Mouse (Mus musculus) hindbrain, embryonic 13.5 days (tissue): ENCODE data around the gene Gm42669. TPM values are rescaled to one million over a fixed set of nuclear protein-coding genes. Genes with fewer than 3 reads are reported as not detected.

Experiments
- ATAC-seq: fragments of 200-750 bp; cut with Nextera tagmentation; 2 replicates; pipeline ENCODE4 v1.8.0; 2017; ENCODE audit warnings: moderate TSS enrichment; ENCODE audit not compliant: low FRiP score
- H3K27ac ChIP-seq: fragments of 300-500 bp; sonication (generic); 2 replicates; pipeline ENCODE4 v1.5.1; 2015; ENCODE audit warnings: inconsistent platforms, mild to moderate bottlenecking, moderate library complexity
- H3K27me3 ChIP-seq: fragments of 300-500 bp; sonication (generic); 2 replicates; pipeline ENCODE4 v1.6.1; 2015; ENCODE audit warnings: mild to moderate bottlenecking, inconsistent platforms
- H3K36me3 ChIP-seq: fragments of 300-500 bp; sonication (generic); 2 replicates; pipeline ENCODE4 v1.6.1; 2015; ENCODE audit warnings: mild to moderate bottlenecking, inconsistent platforms
- H3K4me1 ChIP-seq: fragments of 300-500 bp; sonication (generic); replicated peaks from 2 replicates; pipeline ENCODE4 v1.6.1; 2015; ENCODE audit warnings: inconsistent platforms
- H3K4me2 ChIP-seq: fragments of 300-500 bp; sonication (generic); 2 replicates; pipeline ENCODE4 v1.6.1; 2015; ENCODE audit warnings: inconsistent platforms, mild to moderate bottlenecking, moderate library complexity
- H3K4me3 ChIP-seq: fragments of 300-500 bp; sonication (generic); 2 replicates; pipeline ENCODE4 v1.5.1; 2015; ENCODE audit warnings: mild to moderate bottlenecking, inconsistent platforms
- H3K9ac ChIP-seq: fragments of 300-500 bp; sonication (generic); 2 replicates; pipeline ENCODE4 v1.6.1; 2015; ENCODE audit warnings: mild to moderate bottlenecking, inconsistent platforms
- H3K9me3 ChIP-seq: fragments of 300-500 bp; sonication (generic); 2 replicates; pipeline ENCODE4 v1.6.1; 2016; ENCODE audit warnings: inconsistent platforms
- WGBS: fragments of 180-500 bp; shearing (Covaris S2); methylation state at CpG from one replicate; pipeline ENCODE4 v1.1.7; 2015; 5-methylcytosine and 5-hydroxymethylcytosine counted together
- polyA plus RNA-seq: library from polyadenylated mRNA; unstranded; fragments of >200 nt; fragmentation: Nextera tagmentation; extraction: Ambion mirVana; gene quantifications from 2 replicates; pipeline ENCODE4 v1.2.1, GENCODE M21; 2015

Gene Gm42669
- polyA plus RNA-seq, 1 experiment from 2014 or later: 0.70 TPM

GRCm38 (mm10) chr5:107611224-107611623 is 103.8 kb downstream of the Gm42669 start:
- Histone ChIP-seq H3K9ac (no peak overlapping the region), H3K27me3 (no peaks in the 10 kb centered on the region), H3K27ac (no peak overlapping the region), H3K4me1 (no peaks in the 10 kb centered on the region), H3K4me3 (no peak overlapping the region), H3K36me3 (peaks cover 29% of the 10 kb centered on the region), H3K9me3 (no peaks in the 10 kb centered on the region), H3K4me2 (no peak overlapping the region)
- WGBS: 2% methylated on average over 2 of the region's 2 CpGs
- peak; percentile 66; the same call in 1 of the 2 replicates for ATAC-seq

DNA sequence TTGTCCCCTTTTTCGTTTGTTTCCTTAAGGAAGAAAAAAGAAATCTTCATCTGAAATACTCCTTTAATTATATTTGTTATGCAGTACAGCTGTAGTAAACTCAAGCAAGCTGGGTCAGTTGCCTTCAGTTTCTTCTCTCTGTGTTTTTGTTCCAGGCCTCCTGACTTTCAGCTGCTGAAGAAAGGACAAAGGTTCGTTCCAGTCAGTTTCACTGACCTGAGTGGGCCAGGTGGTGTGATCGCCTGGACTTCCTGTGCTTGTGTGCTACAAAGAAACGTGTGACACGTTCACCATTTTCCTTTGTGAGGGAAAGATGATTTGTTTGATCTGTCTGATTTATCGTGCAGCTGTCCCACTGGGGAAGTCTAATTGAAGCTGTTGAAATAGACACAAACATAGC is 110.6 kb downstream of the Gm42669 start:
- H3K4me3 ChIP-seq: no peak overlapping the region
- H3K9ac ChIP-seq: no peak overlapping the region
- peaks cover 64% of the 10 kb centered on the region for H3K36me3 ChIP-seq
- H3K27me3 ChIP-seq: no peaks in the 10 kb centered on the region
- no peak for ATAC-seq
- no peak overlapping the region for H3K27ac ChIP-seq
- H3K9me3 ChIP-seq: no peaks in the 10 kb centered on the region
- WGBS: 86% methylated on average over 6 of the region's 6 CpGs
- no peaks in the 10 kb centered on the region for H3K4me1 ChIP-seq
- H3K4me2 ChIP-seq: no peak overlapping the region

- ATAC-seq: no peak
- H3K4me2 ChIP-seq: no peak overlapping the region
- H3K9me3 ChIP-seq: no peaks in the 10 kb centered on the region
- H3K4me3 ChIP-seq: no peak overlapping the region
- H3K9ac ChIP-seq: no peak overlapping the region
- H3K36me3 ChIP-seq: peaks cover 64% of the 10 kb centered on the region
- no peaks in the 10 kb centered on the region for H3K4me1 ChIP-seq
- no peaks in the 10 kb centered on the region for H3K27me3 ChIP-seq
- no peak overlapping the region for H3K27ac ChIP-seq
- 93% methylated on average over 3 of the region's 3 CpGs for WGBS
These were observed 113.9 kb downstream of the Gm42669 start for GRCm38 (mm10) chr5:107621327-107621726.

Other genes starting within 250 kb of the Gm42669 start
- 4.9 and 6.1 TPM in 2 replicates for gene Tgfbr3, start 218.0 kb upstream of the Gm42669 start, polyA plus RNA-seq
- gene Brdt, start 176.5 kb upstream of the Gm42669 start, polyA plus RNA-seq: 2.1 and 2.8 TPM in 2 replicates
- 1.7 and 1.9 TPM in 2 replicates for gene Ephx4, start 104.9 kb upstream of the Gm42669 start, polyA plus RNA-seq
- not detected in 2 replicates for gene Lpcat2b, start 76.1 kb upstream of the Gm42669 start, polyA plus RNA-seq
- 15.1 and 16.3 TPM in 2 replicates for gene Btbd8, start 69.6 kb upstream of the Gm42669 start, polyA plus RNA-seq
- gene 1700028K03Rik, start 27.1 kb downstream of the Gm42669 start, polyA plus RNA-seq: 0.22 and 0.57 TPM in 2 replicates
- gene Rpap2, start 89.8 kb downstream of the Gm42669 start, polyA plus RNA-seq: 21.4 and 24.6 TPM in 2 replicates
- gene Glmn, start 90.3 kb downstream of the Gm42669 start, polyA plus RNA-seq: 39.0 and 39.2 TPM in 2 replicates
- gene Gfi1, start 218.4 kb downstream of the Gm42669 start, polyA plus RNA-seq: not detected in 2 replicates